Mouse (Mus musculus) myocyte (in vitro differentiated cells): ENCODE data around the gene Lamb2. TPM values are rescaled to one million over a fixed set of nuclear protein-coding genes. Genes with fewer than 3 reads are reported as not detected.
A peak's percentile ranks its signal among the peaks of the same experiment; 100 is the strongest.

ENCODE experiments used
- H3K27me3 ChIP-seq: one replicate; pipeline ENCODE4 v1.6.1; 2011; ENCODE audit not compliant: control insufficient read depth, insufficient read depth, insufficient read length
- H3K36me3 ChIP-seq: one replicate; pipeline ENCODE4 v1.6.1; 2011; ENCODE audit not compliant: control insufficient read depth, insufficient read depth
- H3K4me2 ChIP-seq: one replicate; pipeline ENCODE4 v1.6.1; 2011; ENCODE audit warnings: low read depth, control low read depth
- H3K4me3 ChIP-seq: one replicate; pipeline ENCODE4 v1.5.1; 2011; ENCODE audit warnings: mild to moderate bottlenecking, control low read depth, moderate library complexity
- H3K79me2 ChIP-seq: one replicate; pipeline ENCODE4 v1.6.1; 2011; ENCODE audit not compliant: control insufficient read depth, insufficient read depth
- H3ac ChIP-seq: one replicate; pipeline ENCODE4 v1.6.1; 2011; ENCODE audit not compliant: control insufficient read depth, insufficient read length
- CEBPB ChIP-seq: IDR thresholded peaks from 2 replicates; pipeline ENCODE4 v1.6.1; 2011; ENCODE audit warnings: mild to moderate bottlenecking, moderate library complexity; ENCODE audit not compliant: poor library complexity, insufficient read depth, severe bottlenecking
- E2F4 ChIP-seq: IDR thresholded peaks from one replicate; pipeline ENCODE4 v1.6.1; 2011; ENCODE audit warnings: mild to moderate bottlenecking, control low read depth, moderate library complexity; ENCODE audit not compliant: insufficient read depth
- MAX ChIP-seq: IDR thresholded peaks from one replicate; pipeline ENCODE4 v1.6.1; 2011; ENCODE audit warnings: low read depth, mild to moderate bottlenecking, control low read depth
- MYOD1 ChIP-seq, 3 experiments: IDR thresholded peaks; one replicate each; pipeline ENCODE4 v1.6.1; 2011; ENCODE audit warnings: control low read depth in 2 of 3, low read depth in 2 of 3, mild to moderate bottlenecking in 2 of 3, moderate library complexity in 1 of 3; ENCODE audit not compliant: insufficient read length in 2 of 3, control insufficient read depth in 1 of 3
- MYOG ChIP-seq, 3 experiments: IDR thresholded peaks; one replicate each; pipeline ENCODE4 v1.6.1; 2011; ENCODE audit warnings: control low read depth in 2 of 3, low read depth in 2 of 3, mild to moderate bottlenecking in 2 of 3; ENCODE audit not compliant: insufficient read length in 2 of 3, control insufficient read depth in 1 of 3, insufficient read depth in 1 of 3
- POLR2A ChIP-seq: IDR thresholded peaks from one replicate; pipeline ENCODE4 v1.6.1; 2011; ENCODE audit warnings: low read depth, mild to moderate bottlenecking, control low read depth, moderate library complexity; ENCODE audit not compliant: insufficient read length
- POLR2AphosphoS2 ChIP-seq: IDR thresholded peaks from one replicate; pipeline ENCODE4 v1.6.1; 2011; ENCODE audit warnings: low read depth, control low read depth; ENCODE audit not compliant: insufficient read length
- REST ChIP-seq: IDR thresholded peaks from one replicate; pipeline ENCODE4 v1.6.1; 2011; ENCODE audit warnings: mild to moderate bottlenecking, control low read depth, moderate library complexity; ENCODE audit not compliant: insufficient read depth, insufficient read length
- SRF ChIP-seq: IDR thresholded peaks from one replicate; pipeline ENCODE4 v1.6.1; 2011; ENCODE audit warnings: low read depth; ENCODE audit not compliant: control insufficient read depth, insufficient read length
- TCF12 ChIP-seq: IDR thresholded peaks from one replicate; pipeline ENCODE4 v1.6.1; 2011; ENCODE audit warnings: mild to moderate bottlenecking, control low read depth; ENCODE audit not compliant: poor library complexity, insufficient read depth, severe bottlenecking
- TCF3 ChIP-seq: IDR thresholded peaks from one replicate; pipeline ENCODE4 v1.6.1; 2011; ENCODE audit warnings: low read depth, control low read depth; ENCODE audit not compliant: insufficient read length
- USF1 ChIP-seq: IDR thresholded peaks from one replicate; pipeline ENCODE4 v1.6.1; 2011; ENCODE audit warnings: low read depth, mild to moderate bottlenecking, control low read depth, moderate library complexity
- polyA plus RNA-seq: library from polyadenylated mRNA; unstranded; fragments of >200 nt; fragmentation: generic; extraction: Trizol; gene quantifications from one replicate; pipeline ENCODE4 v1.2.1, GENCODE M21; 2012; ENCODE audit warnings: missing spikeins

Lamb2 gene
- polyA plus RNA-seq, 1 experiment = 61.6 TPM

DNA sequence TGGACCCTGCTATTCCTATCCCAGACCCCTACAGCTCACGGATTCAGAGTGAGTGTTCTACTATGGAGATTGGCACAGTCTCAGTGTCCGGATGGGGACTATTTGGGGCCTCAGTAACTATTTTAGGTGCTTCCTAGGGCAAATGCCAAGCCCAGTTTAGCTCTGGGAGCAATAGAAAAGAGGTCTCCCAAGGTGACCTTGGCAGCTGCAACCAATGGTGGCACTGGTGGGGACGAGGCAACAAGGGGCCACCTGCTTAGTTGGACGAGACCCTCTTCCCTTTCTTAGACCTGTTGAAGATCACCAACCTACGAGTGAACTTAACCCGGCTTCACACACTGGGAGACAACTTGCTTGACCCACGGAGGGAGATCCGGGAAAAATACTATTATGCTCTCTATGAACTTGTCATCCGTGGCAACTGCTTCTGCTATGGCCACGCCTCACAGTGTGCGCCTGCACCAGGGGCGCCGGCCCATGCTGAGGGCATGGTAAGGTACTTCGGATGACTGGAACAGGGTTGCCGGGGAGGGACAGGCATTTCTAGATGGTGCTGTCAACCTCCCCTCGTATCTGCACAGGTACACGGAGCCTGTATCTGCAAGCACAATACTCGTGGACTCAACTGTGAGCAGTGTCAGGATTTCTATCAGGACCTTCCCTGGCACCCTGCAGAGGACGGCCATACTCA is 2.1 kb downstream of the Lamb2 start:
- no peak overlapping the region for H3K4me3 ChIP-seq
- no peak overlapping the region for H3ac ChIP-seq
- peak overlapping the region; percentile 75 for H3K4me2 ChIP-seq
- peaks cover 22% of the 10 kb centered on the region for H3K79me2 ChIP-seq
- no peaks in the 10 kb centered on the region for H3K27me3 ChIP-seq
- no peak for TF ChIP-seq POLR2AphosphoS2
- TF ChIP-seq MAX = no peak
- no peak for TF ChIP-seq MYOD1 (IDR thresholded peaks at IDR 0.05; ENCODE audit: control insufficient read depth in 1 of 3, insufficient read length in 2 of 3, low read depth in 2 of 3)
- H3K36me3 ChIP-seq = peaks cover 10% of the 10 kb centered on the region

DNA sequence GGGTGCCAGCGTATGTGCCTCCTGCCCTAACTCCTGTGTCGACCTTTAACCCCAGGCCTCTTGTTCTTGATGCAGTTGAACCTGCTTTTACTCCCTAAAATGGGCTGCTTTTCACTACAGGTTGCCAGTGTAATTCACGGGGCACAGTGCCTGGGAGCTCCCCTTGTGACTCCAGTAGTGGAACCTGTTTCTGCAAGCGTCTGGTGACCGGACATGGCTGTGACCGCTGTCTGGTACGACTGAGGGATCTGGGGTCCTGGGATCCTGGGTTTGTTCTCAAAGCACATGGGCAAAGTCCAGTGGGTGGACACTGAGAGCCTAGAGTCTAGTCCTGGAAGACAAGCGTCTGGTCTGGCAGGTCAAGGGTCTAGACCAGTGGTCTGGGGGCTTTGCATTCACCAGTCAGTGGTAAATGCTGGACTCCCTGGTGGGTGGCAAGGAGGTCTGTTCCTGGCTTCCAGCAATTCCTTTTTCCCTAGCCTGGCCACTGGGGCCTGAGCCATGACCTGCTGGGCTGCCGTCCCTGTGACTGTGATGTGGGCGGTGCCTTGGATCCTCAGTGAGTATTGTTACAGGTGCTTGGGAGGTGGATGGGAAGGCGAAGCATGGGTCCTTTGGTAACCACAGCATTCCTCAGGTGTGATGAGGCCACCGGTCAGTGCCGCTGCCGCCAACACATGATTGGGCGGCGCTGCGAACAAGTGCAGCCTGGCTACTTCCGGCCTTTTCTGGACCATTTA is 3.7 kb downstream of the Lamb2 start:
- H3K79me2 ChIP-seq = peaks cover 22% of the 10 kb centered on the region
- no peak overlapping the region for H3K4me2 ChIP-seq
- H3K36me3 ChIP-seq = peaks cover 13% of the 10 kb centered on the region
- no peak overlapping the region for H3ac ChIP-seq
- TF ChIP-seq REST (no peak), TCF12 (no peak), USF1 (no peak), MYOD1 (IDR thresholded peaks at IDR 0.05; ENCODE audit: control insufficient read depth in 1 of 3, insufficient read length in 2 of 3, low read depth in 2 of 3) (no peak), POLR2A (no peak), CEBPB (no peak), MAX (no peak), TCF3 (no peak), E2F4 (no peak), MYOG (IDR thresholded peaks at IDR 0.05; ENCODE audit: control insufficient read depth in 1 of 3, insufficient read depth in 1 of 3, insufficient read length in 2 of 3, low read depth in 2 of 3) (no peak), POLR2AphosphoS2 (no peak), SRF (no peak)
- H3K4me3 ChIP-seq = no peak overlapping the region
- H3K27me3 ChIP-seq = no peaks in the 10 kb centered on the region

DNA sequence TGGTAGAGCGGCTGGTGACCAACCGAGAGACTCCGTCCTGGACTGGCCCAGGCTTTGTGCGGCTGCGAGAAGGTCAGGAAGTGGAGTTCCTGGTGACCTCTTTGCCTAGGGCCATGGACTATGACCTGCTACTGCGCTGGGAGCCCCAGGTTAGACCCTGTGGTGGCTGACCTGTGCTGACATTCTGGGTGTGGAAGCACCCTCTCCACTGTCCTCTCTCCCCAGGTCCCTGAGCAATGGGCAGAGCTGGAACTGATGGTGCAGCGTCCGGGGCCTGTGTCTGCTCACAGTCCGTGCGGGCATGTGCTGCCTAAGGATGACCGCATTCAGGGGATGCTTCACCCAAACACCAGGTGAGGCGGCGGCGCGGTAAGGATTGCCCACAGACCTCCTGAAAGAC is 4.5 kb downstream of the Lamb2 start:
- Histone ChIP-seq H3ac (no peak overlapping the region), H3K4me2 (no peak overlapping the region)
- TF ChIP-seq E2F4 = no peak
- no peak for TF ChIP-seq MYOD1 (IDR thresholded peaks at IDR 0.05; ENCODE audit: control insufficient read depth in 1 of 3, insufficient read length in 2 of 3, low read depth in 2 of 3)
- TF ChIP-seq TCF12 = no peak
- no peak for TF ChIP-seq MAX
- TF ChIP-seq SRF = no peak
- TF ChIP-seq POLR2AphosphoS2 = no peak
- no peak for TF ChIP-seq REST
- no peak for TF ChIP-seq TCF3
- TF ChIP-seq CEBPB = no peak
- TF ChIP-seq USF1 = no peak
- no peak for TF ChIP-seq MYOG (IDR thresholded peaks at IDR 0.05; ENCODE audit: control insufficient read depth in 1 of 3, insufficient read depth in 1 of 3, insufficient read length in 2 of 3, low read depth in 2 of 3)
- TF ChIP-seq POLR2A = no peak

GRCm38 (mm10) chr9:108485301-108485875 is 5.9 kb downstream of the Lamb2 start:
- Histone ChIP-seq H3K27me3 (no peaks in the 10 kb centered on the region), H3K4me2 (no peak overlapping the region), H3K4me3 (no peak overlapping the region), H3K36me3 (peaks cover 13% of the 10 kb centered on the region), H3K79me2 (peaks cover 12% of the 10 kb centered on the region), H3ac (no peak overlapping the region)
- TF ChIP-seq CEBPB = no peak
- no peak for TF ChIP-seq TCF3
- no peak for TF ChIP-seq MYOD1 (IDR thresholded peaks at IDR 0.05; ENCODE audit: control insufficient read depth in 1 of 3, insufficient read length in 2 of 3, low read depth in 2 of 3)
- TF ChIP-seq REST = no peak
- TF ChIP-seq MAX = no peak
- no peak for TF ChIP-seq SRF
- no peak for TF ChIP-seq POLR2AphosphoS2
- no peak for TF ChIP-seq POLR2A
- no peak for TF ChIP-seq MYOG (IDR thresholded peaks at IDR 0.05; ENCODE audit: control insufficient read depth in 1 of 3, insufficient read depth in 1 of 3, insufficient read length in 2 of 3, low read depth in 2 of 3)
- no peak for TF ChIP-seq E2F4
- no peak for TF ChIP-seq USF1

More for the DNA sequence above, 4.5 kb downstream of the Lamb2 start:
- peaks cover 13% of the 10 kb centered on the region for H3K36me3 ChIP-seq
- H3K27me3 ChIP-seq = no peaks in the 10 kb centered on the region
- peaks cover 22% of the 10 kb centered on the region for H3K79me2 ChIP-seq
- H3K4me3 ChIP-seq = no peak overlapping the region
